Mouse (Mus musculus) left cerebral cortex, adult 2 months (tissue): ENCODE measurements around the gene 1700021F05Rik. TPM values are rescaled to one million over a fixed set of nuclear protein-coding genes. Genes with fewer than 3 reads are reported as not detected.

Source experiments
- DNase-seq, 2 experiments: peaks; one replicate each; pipeline ENCODE4 v3.0.0; 2021 to 2022; ENCODE audit warnings: low spot score in 2 of 2, mixed read lengths in 1 of 2; ENCODE audit errors: extremely low spot score in 1 of 2
- H3K27ac ChIP-seq: fragments of 200-600 bp; 2 replicates; pipeline ENCODE4 v1.8.1; 2022
- H3K4me3 ChIP-seq: fragments of 200-600 bp; 2 replicates; pipeline ENCODE4 v1.8.1; 2022
- CTCF ChIP-seq: fragments of 200-600 bp; IDR thresholded peaks from 2 replicates; pipeline ENCODE4 v1.8.1; 2022; ENCODE audit warnings: antibody characterized with exemption, mild to moderate bottlenecking, moderate library complexity
- intact Hi-C: fragments of 180-260 bp; cut with DNase I; formaldehyde crosslinking; loops from one replicate; pipeline ENCODE4 v1.15.1; 2025
- total RNA-seq, 2 experiments: library from RNA; stranded (reverse); gene quantifications; 2 replicates each; pipeline ENCODE4 v1.2.3; 2021

The 1700021F05Rik gene
- total RNA-seq, 2 experiments from 2014 or later, result 43.4 to 50.4 TPM

DNA sequence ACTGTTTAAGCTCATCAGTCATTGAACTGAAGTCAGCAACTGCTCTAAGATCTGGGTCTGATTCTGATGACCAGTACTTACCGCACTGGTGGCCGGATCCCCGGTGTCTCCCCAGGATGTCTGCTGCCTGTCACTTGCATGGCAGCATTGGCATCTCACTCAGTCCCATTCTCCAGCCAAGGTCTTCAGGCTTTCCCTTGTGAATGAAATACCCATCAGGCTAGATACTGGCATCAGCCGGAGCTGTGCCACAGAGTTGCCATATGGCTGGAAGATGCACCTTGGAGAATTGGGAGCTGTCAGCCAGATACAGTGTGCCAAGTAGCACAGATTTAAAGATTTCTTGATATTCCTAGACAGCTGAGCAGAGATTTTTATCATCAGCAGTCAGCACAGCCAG lies 38.2 kb downstream of the 1700021F05Rik start:
- DNase-seq, result no peak
- Histone ChIP-seq H3K27ac (no peak overlapping the region), H3K4me3 (no peak overlapping the region)
- no peak for TF ChIP-seq CTCF
- intact Hi-C loops, result no loop called here

DNA sequence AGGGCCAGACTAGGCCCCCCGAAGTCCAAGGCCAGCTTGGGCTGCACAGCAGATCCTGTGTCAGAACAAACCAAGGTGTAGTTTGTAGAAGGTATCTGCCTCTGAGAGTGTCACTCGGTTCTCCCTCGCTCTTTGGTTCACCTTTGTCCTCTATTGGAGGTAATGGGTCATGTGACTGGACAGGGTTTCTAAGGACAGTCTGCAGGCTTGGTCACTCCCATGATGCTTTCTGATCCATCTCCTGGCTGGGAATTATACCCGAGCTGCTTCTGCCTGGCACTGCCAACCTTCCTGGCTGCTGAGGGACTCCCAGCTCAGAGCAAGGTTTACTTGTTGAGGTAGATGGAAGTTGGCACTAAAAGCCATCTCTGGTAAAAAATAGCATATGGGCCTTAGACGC lies 49.9 kb downstream of the 1700021F05Rik start:
- intact Hi-C loops, result no loop called here
- TF ChIP-seq CTCF, result no peak
- no peak for DNase-seq
- Histone ChIP-seq H3K27ac (no peak overlapping the region), H3K4me3 (no peak overlapping the region)

DNA sequence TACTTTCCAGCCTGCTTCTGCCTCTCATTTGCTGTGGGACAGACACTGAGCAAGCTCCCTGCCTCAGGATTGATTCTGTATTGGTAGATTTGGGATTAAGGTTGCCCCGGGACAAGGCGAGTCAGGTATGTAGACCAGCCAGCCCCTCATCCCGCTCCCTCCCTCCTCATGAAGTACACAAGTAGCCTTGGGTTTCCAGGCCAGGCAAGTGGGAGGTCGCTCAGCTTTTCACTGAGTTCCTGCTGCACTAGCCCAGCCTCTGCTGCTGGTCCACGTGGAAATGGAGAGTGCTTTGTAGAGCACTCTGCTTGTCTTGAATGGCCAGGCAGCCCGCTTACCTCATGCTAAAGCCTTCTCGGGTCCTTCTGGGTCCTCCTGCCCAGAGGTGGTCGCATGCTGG lies 50.8 kb downstream of the 1700021F05Rik start:
- intact Hi-C loops, result no loop called here
- H3K27ac ChIP-seq, result no peak overlapping the region
- DNase-seq, result no peak
- H3K4me3 ChIP-seq, result no peak overlapping the region
- TF ChIP-seq CTCF, result no peak

DNA sequence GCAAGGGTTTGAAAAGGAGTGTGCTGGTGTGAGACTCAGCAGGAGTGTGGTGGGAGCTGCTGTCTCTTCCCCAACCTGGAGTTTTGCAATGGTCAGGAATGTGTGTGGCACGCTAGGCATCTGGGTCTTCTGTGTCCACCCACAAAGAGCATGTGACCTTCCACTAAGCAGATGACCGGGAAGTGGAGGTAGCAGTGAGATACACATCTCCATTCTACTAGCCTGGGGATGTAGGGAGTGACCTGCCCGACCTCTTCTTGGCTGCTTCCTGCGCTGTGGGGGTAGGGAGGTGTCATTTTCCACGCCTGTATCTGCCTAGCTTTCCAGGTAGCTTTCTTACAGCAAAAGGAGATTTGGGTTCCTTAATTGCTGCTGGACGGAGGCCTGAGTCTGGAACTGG lies 51.2 kb downstream of the 1700021F05Rik start:
- no peak for DNase-seq
- no peak for TF ChIP-seq CTCF
- Histone ChIP-seq H3K27ac (no peak overlapping the region), H3K4me3 (no peak overlapping the region)
- intact Hi-C loops, result no loop called here

DNA sequence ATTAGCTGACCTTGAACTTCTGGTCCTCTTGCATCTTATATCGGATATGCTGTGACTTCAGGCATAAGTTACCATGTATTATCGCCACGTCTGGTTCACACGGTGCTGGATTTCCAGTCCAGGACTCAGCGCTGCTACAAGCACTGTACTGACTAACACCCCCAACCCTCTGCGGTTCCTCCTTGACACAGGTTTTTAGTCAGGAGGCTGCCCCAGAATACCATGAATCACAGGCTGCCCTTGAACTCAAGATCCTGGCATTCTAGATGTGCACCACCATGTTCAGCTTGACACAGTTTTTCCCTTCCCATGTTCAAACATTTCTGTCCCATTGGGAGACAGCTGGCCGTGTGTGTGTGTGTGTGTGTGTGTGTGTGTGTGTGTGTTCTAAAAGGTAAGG lies 51.7 kb downstream of the 1700021F05Rik start:
- DNase-seq, result no peak
- no peak for TF ChIP-seq CTCF
- intact Hi-C loops, result no loop called here
- no peak overlapping the region for H3K27ac ChIP-seq
- no peak overlapping the region for H3K4me3 ChIP-seq

DNA sequence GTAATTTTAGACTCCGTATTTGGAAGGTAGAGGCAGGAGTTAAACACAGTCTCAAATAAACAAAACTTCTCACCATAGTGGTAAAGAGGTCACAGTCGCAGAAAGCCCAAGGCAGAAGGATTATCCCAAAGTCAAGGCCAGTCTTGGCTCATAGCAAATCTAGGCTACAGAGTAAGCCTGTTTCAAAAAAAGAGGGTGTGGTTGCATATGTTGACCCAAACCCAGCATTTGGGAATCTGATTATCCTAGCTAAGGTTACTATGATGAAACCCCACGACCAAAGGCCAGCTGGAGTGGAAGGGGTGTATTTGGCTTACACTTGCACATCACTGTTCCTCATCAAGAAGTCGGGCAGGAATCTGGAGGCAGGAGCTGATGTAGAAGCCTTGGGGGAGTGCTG lies 52.5 kb downstream of the 1700021F05Rik start:
- intact Hi-C loops, result no loop called here
- no peak for TF ChIP-seq CTCF
- DNase-seq, result no peak
- H3K4me3 ChIP-seq, result no peak overlapping the region
- H3K27ac ChIP-seq, result no peak overlapping the region

DNA sequence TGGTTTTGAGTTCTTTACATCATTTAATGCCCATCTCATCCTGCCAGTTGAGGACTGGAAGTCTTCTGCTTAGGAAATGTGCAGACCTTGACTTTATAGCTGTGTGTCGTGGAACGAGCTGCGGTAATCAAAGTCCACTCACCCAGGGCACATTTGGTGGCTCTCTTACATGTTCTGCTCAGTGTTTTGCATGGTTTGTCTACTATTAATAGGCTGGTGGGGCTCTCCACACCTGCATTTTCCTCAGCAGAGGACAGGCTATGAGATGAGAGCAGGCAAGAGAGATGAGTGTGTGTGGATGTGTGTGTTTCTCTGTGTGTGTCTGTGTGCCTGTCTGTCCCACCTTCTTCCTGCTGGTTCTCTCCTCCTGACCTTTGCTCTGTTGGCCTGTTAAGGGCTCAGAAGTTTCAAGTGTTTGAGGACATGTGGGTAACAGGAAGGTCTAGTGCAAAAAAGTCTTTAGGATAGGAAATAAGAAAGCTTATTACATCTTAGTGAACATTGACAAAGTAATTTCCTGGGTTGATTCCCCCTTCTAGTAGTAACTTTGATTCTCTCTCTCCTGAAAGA lies 53.3 kb downstream of the 1700021F05Rik start:
- H3K27ac ChIP-seq, result no peak overlapping the region
- no peak for DNase-seq
- H3K4me3 ChIP-seq, result no peak overlapping the region
- TF ChIP-seq CTCF, result no peak
- intact Hi-C loops, result no loop called here

DNA sequence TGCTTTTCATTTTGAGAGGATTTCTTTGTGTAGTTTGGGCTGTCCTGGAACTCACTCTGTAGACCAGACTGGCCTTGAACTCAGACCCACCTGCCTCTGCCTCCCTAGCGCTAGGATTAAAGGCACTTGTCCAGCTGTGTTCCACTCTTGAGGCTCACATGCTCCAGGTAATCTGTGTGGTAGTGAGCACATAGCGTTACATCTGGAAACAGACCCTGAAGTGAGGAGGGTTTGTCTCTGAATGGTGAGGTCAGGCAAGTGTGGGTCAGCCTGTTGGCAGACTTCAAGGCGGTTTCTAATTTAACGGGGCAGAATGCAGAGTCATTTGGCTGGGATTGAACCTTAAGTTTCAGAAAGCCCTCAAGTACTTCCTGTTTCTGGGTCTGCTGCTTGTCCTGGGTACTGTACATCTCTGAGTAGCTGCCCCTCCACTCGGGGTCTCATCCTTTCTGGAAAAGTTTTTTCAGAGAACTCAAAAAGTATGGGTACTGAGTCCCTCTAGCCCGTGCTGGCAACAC lies 55.0 kb downstream of the 1700021F05Rik start:
- no peak for DNase-seq
- H3K4me3 ChIP-seq, result no peak overlapping the region
- no peak overlapping the region for H3K27ac ChIP-seq
- no peak for TF ChIP-seq CTCF
- intact Hi-C loops, result no loop called here

DNA sequence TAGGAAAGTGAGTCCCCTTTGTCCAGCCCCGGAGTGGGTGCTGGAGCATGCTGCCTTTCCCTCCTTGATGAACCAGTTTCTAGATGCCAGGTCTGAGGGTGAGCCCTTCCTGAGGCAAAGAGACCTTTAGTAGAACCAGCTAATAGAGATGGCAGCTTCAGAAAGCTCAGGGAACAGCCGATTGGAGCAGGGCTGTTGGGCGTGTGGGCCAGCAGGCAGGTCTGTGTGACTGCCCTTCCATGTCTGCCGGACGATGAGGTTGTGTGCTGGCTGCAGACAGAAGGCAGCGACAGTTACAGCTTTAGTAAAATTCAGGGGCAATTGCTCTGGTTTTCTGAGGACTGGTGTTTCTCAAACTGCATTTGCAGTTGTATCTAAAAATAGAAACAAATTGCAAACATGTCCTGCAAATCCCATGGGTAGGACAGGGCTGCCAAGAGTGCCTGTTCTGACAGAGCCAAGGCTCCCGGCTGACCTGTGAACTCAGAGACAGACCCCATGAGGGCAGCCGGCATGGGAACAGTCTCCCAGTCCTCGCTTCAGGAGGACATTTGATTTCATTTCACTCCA lies 57.3 kb downstream of the 1700021F05Rik start:
- intact Hi-C loops, result no loop called here
- Histone ChIP-seq H3K4me3 (no peak overlapping the region), H3K27ac (no peak overlapping the region)
- TF ChIP-seq CTCF, result no peak
- no peak for DNase-seq

DNA sequence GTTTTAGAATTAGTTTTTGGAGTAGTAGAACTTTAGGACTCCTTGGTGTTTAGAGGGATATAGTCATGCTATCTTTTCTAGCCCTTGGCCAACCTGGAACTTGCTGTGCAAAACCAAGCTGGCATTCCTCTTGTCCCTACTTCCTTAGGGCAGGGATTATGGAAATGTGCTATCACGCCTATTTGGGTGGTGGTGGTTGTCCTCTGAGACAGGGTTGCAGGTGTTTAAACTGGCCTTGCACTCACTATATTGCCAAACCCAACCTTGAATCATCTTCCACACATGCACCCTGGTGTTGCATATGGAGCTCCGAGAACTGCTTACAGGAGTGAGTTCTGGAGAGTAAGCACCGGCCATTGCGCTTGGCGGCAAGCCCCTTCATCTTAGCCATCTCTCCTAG lies 58.8 kb downstream of the 1700021F05Rik start:
- Histone ChIP-seq H3K4me3 (no peak overlapping the region), H3K27ac (no peak overlapping the region)
- no peak for DNase-seq
- TF ChIP-seq CTCF, result no peak
- intact Hi-C loops, result no loop called here

DNA sequence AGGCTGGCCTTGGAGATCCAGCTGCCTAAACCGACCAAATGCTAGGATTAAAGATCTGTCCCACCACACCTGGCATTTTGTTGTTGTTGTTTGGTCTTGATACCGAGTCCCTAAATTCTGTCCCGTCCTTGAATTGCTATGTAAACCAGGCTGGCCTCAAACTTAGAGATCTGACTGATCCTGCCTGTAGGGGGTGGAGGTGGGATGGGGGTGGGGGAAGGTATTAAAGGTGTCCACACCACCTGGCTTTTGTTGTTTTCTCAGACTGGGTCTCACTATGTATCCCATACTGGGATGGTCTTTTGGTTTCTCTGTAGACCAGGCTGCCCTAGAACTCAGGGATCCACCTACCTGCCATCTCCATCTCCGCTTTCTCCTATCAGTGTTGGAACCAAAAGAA lies 59.6 kb downstream of the 1700021F05Rik start:
- Histone ChIP-seq H3K4me3 (no peak overlapping the region), H3K27ac (no peak overlapping the region)
- no peak for DNase-seq
- no peak for TF ChIP-seq CTCF
- intact Hi-C loops, result no loop called here

DNA sequence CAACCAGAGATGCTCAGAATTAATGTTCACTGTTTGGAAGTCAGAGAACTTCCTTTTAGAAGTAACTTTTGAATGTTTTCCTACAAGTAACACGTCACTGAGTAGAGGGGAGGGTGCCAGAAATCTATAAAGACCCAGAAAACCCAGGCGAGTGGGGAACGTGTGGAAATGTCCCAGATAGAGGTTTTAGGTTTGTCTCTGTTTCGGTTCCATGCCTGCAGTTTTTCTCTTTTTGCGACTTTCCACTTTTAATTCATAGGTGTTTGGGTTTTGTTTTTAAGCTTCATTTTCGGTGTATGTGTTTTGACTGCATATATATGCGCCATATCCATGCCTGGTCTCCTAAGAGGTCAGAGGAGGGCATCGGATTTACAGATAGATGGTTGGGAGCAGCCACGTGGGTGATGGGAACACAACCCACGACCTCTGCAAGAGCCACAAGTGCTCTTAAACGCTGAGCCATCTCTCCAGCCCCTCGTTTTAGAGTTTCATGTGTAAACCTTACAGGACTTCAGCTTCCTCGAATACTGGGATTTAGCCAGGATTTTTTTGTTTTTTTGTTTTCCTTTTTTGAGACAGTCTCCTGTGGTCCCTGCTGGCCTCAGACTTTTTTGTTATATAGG lies 60.5 kb downstream of the 1700021F05Rik start:
- H3K27ac ChIP-seq, result peak overlapping the region; percentile 69
- DNase-seq, result no peak
- peak overlapping the region; percentile 76 for H3K4me3 ChIP-seq
- intact Hi-C loops, result no loop called here
- TF ChIP-seq CTCF, result no peak
